In genomic region chr11:49727877-49728276, GRCm38 (mm10) we compare ENCODE assay signal across 9 mouse cellular contexts. TPM values are rescaled to one million over a fixed set of nuclear protein-coding genes. Genes with fewer than 3 reads are reported as not detected.
A peak's percentile ranks its signal among the peaks of the same experiment; 100 is the strongest.
DNase-seq lines count a peak whose midpoint lies in the region; ATAC-seq and TF ChIP-seq lines count a peak whose summit lies in the region.
"Had no signal": no experiment of that assay in that cellular context is flagged by ENCODE, and none has a peak within 500 bp of the region (broad histone marks: within the 10 kb centered on the region; RNA-seq: fewer than 3 reads in every experiment).

No protein-coding gene starts in this region.

- peak; percentile 83 for TF ChIP-seq CTCF in heart, postnatal 0 days (IDR thresholded peaks at IDR 0.05; ENCODE audit: low read depth)

- no peak for ATAC-seq in heart, embryonic 12.5 days (ENCODE audit: insufficient number of reproducible peaks, low FRiP score)
- no peak for ATAC-seq in heart, postnatal 0 days (ENCODE audit: insufficient read depth, low read depth)
- peak; percentile 84 for ATAC-seq in megakaryocyte, adult 5-6 weeks (ENCODE audit: poor library complexity, severe bottlenecking)

- no peak overlapping the region for H3K9ac ChIP-seq in heart, embryonic 12.5 days
- no peak overlapping the region for H3K9ac ChIP-seq in heart, postnatal 0 days (replicated peaks; ENCODE audit: low read depth, low read length)
- H3K9ac ChIP-seq: limb, embryonic 12.5 days had no signal

- H3K4me1 ChIP-seq in heart, embryonic 12.5 days (replicated peaks), result peaks cover 22% of the 10 kb centered on the region
- peaks cover 5% of the 10 kb centered on the region for H3K4me1 ChIP-seq in heart, postnatal 0 days (ENCODE audit: control insufficient read depth, insufficient read depth)
- H3K4me1 ChIP-seq: limb, embryonic 12.5 days had no signal

- DNase-seq in heart, adult 18-20 months, result peak; percentile 67 to 74
- DNase-seq in adipocyte (ENCODE audit: low spot score), result peak; percentile 68
- DNase-seq in embryo, embryonic 11 days, result peak; percentile 75
- DNase-seq in heart, postnatal 0 days (ENCODE audit: low spot score), result peak; percentile 76
- DNase-seq in layer of hippocampus, postnatal 14 days (ENCODE audit: low spot score in 2 of 2), result peak; percentile 52 to 70
- peak; percentile 56 for DNase-seq in skeletal muscle tissue, adult 2 months (ENCODE audit: low read depth, low spot score)

- H3K9me3 ChIP-seq in heart, embryonic 12.5 days (replicated peaks), result no peaks in the 10 kb centered on the region
- H3K9me3 ChIP-seq in heart, postnatal 0 days (replicated peaks; ENCODE audit: control insufficient read depth, low read length), result no peaks in the 10 kb centered on the region
- H3K9me3 ChIP-seq: limb, embryonic 12.5 days had no signal

- no peaks in the 10 kb centered on the region for H3K27me3 ChIP-seq in heart, embryonic 12.5 days (replicated peaks)
- no peaks in the 10 kb centered on the region for H3K27me3 ChIP-seq in heart, postnatal 0 days (ENCODE audit: control insufficient read depth, insufficient read depth, low read length)
- H3K27me3 ChIP-seq: limb, embryonic 12.5 days had no signal

- H3K27ac ChIP-seq in heart, embryonic 12.5 days (ENCODE audit: poor library complexity, severe bottlenecking), result no peak overlapping the region
- H3K27ac ChIP-seq in heart, postnatal 0 days (ENCODE audit: low read depth), result no peak overlapping the region
- H3K27ac ChIP-seq: limb, embryonic 12.5 days had no signal

- 6% methylated on average over 3 of the region's 3 CpGs for WGBS in heart, embryonic 12.5 days
- 5% methylated on average over 3 of the region's 3 CpGs for WGBS in heart, postnatal 0 days

- no peak overlapping the region for H3K4me2 ChIP-seq in heart, embryonic 12.5 days
- no peak overlapping the region for H3K4me2 ChIP-seq in heart, postnatal 0 days (ENCODE audit: low read depth, low read length)
- H3K4me2 ChIP-seq: limb, embryonic 12.5 days had no signal

- H3K36me3 ChIP-seq in heart, embryonic 12.5 days, result no peaks in the 10 kb centered on the region
- no peaks in the 10 kb centered on the region for H3K36me3 ChIP-seq in heart, postnatal 0 days (replicated peaks; ENCODE audit: control insufficient read depth, insufficient read depth, low read length)
- H3K36me3 ChIP-seq: limb, embryonic 12.5 days had no signal

- TF ChIP-seq EP300 in heart, postnatal 0 days (IDR thresholded peaks at IDR 0.05; ENCODE audit: low read depth), result no peak

- H3K4me3 ChIP-seq in heart, embryonic 12.5 days, result no peak overlapping the region
- H3K4me3 ChIP-seq in heart, postnatal 0 days (ENCODE audit: low read depth, low read length), result no peak overlapping the region
- H3K4me3 ChIP-seq: limb, embryonic 12.5 days had no signal

RNA-seq across cellular contexts. Expression of gene Cnot6, which starts 15.4 kb away (rescaled TPM):
- 10 to 100 TPM; 21.0 to 21.5 TPM for total RNA-seq in heart, adult 18-20 months (2021)
- 61.5 and 65.9 TPM in 2 replicates for polyA plus RNA-seq in heart, embryonic 12.5 days (2016; fragmentation: Nextera tagmentation; extraction: Ambion mirVana)
- 21.4 and 36.6 TPM in 2 replicates for total RNA-seq in heart, postnatal 0 days (2014; rRNA removed; ENCODE audit: low replicate concordance)
- 19.6 and 19.8 TPM in 2 replicates for polyA plus RNA-seq in heart, postnatal 0 days (2015; fragmentation: Nextera tagmentation; extraction: Ambion mirVana)
- 10 to 100 TPM; 47.6 to 49.8 TPM for total RNA-seq in layer of hippocampus, postnatal 14 days (2021)
- 65.2 and 67.0 TPM in 2 replicates for total RNA-seq in megakaryocyte, adult 5-6 weeks (2015)
- 45.4 and 58.5 TPM in 2 replicates for total RNA-seq in megakaryocyte, adult 5-6 weeks (2017)
